Mouse (Mus musculus): ENCODE data around the gene Asna1. TPM values are rescaled to one million over a fixed set of nuclear protein-coding genes. Genes with fewer than 3 reads are reported as not detected.

Gene Asna1
- polyA plus RNA-seq, 1 experiment = 97.2 TPM

GRCm38 (mm10) chr8:84975434-84975833, 49.6 kb downstream of the Asna1 start:
- TF ChIP-seq GATA1 (IDR thresholded peaks at IDR 0.05; ENCODE audit: low read length) = no peak

GRCm38 (mm10) chr8:84974543-84975142, 50.4 kb downstream of the Asna1 start:
- TF ChIP-seq GATA1 (IDR thresholded peaks at IDR 0.05; ENCODE audit: low read length) = no peak

GRCm38 (mm10) chr8:84973803-84974542, 51.1 kb downstream of the Asna1 start:
- TF ChIP-seq GATA1 (IDR thresholded peaks at IDR 0.05; ENCODE audit: low read length) = no peak

- no peak for TF ChIP-seq GATA1 (IDR thresholded peaks at IDR 0.05; ENCODE audit: low read length)
These were observed 52.0 kb downstream of the Asna1 start for GRCm38 (mm10) chr8:84973079-84973478.

GRCm38 (mm10) chr8:84970913-84971312, 54.2 kb downstream of the Asna1 start:
- peak; percentile 87 for TF ChIP-seq GATA1 (IDR thresholded peaks at IDR 0.05; ENCODE audit: low read length)

- no peak for TF ChIP-seq GATA1 (IDR thresholded peaks at IDR 0.05; ENCODE audit: low read length)
These were observed 54.8 kb downstream of the Asna1 start for GRCm38 (mm10) chr8:84970135-84970790.

- TF ChIP-seq GATA1 (IDR thresholded peaks at IDR 0.05; ENCODE audit: low read length) = no peak
These were observed 55.6 kb downstream of the Asna1 start, which contains the start of the genes Gm49661, Prdx2 and Rnaseh2a for GRCm38 (mm10) chr8:84969241-84970134. Gene Gm49661 (minus strand): TSS chr8:84969433. Gene Prdx2 (plus strand): TSS chr8:84969587. Gene Rnaseh2a (minus strand): TSS chr8:84969767.

- no peak for TF ChIP-seq GATA1 (IDR thresholded peaks at IDR 0.05; ENCODE audit: low read length)
These were observed 56.4 kb downstream of the Asna1 start for GRCm38 (mm10) chr8:84968650-84969049.

Other genes starting within 250 kb of the Asna1 start
- 16.4 and 17.8 TPM in 2 replicates for gene Nfix, start 224.9 kb downstream of the Asna1 start, polyA plus RNA-seq (2012)
- 1.6 and 1.7 TPM in 2 replicates for gene Dand5, start 202.5 kb downstream of the Asna1 start, polyA plus RNA-seq (2012)
- 88.2 and 112 TPM in 2 replicates for gene Gadd45gip1, start 193.8 kb downstream of the Asna1 start, polyA plus RNA-seq (2012)
- gene Rad23a, start 184.6 kb downstream of the Asna1 start, polyA plus RNA-seq (2012) = 615 and 707 TPM in 2 replicates
- gene Calr, start 178.3 kb downstream of the Asna1 start, polyA plus RNA-seq (2012) = 315 and 318 TPM in 2 replicates
- 149 and 179 TPM in 2 replicates for gene Farsa, start 168.3 kb downstream of the Asna1 start, polyA plus RNA-seq (2012)
- 77.8 and 102 TPM in 2 replicates for gene Syce2, start 153.2 kb downstream of the Asna1 start, polyA plus RNA-seq (2012)
- 89.9 and 98.4 TPM in 2 replicates for gene Gcdh, start 131.4 kb downstream of the Asna1 start, polyA plus RNA-seq (2012)
- gene Klf1, start 123.4 kb downstream of the Asna1 start, polyA plus RNA-seq (2012) = 371 and 477 TPM in 2 replicates
- 25.4 and 75.0 TPM in 2 replicates for gene Dnase2a, start 116.7 kb downstream of the Asna1 start, polyA plus RNA-seq (2012)
- gene Mast1, start 87.9 kb downstream of the Asna1 start, polyA plus RNA-seq (2012) = 0.46 and 0.50 TPM in 2 replicates
- not detected in 2 replicates for gene Rtbdn, start 78.3 kb downstream of the Asna1 start, polyA plus RNA-seq (2012)
- not detected in 2 replicates for gene Gm49661, start 55.8 kb downstream of the Asna1 start, polyA plus RNA-seq (2012)
- gene Prdx2, start 55.7 kb downstream of the Asna1 start, polyA plus RNA-seq (2012) = 29.7 and 136 TPM in 2 replicates
- 725 and 803 TPM in 2 replicates for gene Rnaseh2a, start 55.5 kb downstream of the Asna1 start, polyA plus RNA-seq (2012)
- gene Junb, start 46.6 kb downstream of the Asna1 start, polyA plus RNA-seq (2012) = 68.1 and 95.2 TPM in 2 replicates
- gene Hook2, start 34.7 kb downstream of the Asna1 start, polyA plus RNA-seq (2012) = 10.7 and 11.9 TPM in 2 replicates
- 0.03 TPM in 2 replicates for gene Best2, start 10.8 kb downstream of the Asna1 start, polyA plus RNA-seq (2012)
- gene Trir, start 1.5 kb upstream of the Asna1 start, polyA plus RNA-seq (2012) = 299 and 448 TPM in 2 replicates
- gene Tnpo2, start 11.6 kb upstream of the Asna1 start, polyA plus RNA-seq (2012) = 17.1 and 25.1 TPM in 2 replicates
- 24.7 and 27.7 TPM in 2 replicates for gene Fbxw9, start 34.8 kb upstream of the Asna1 start, polyA plus RNA-seq (2012)
- gene Gm5741, start 42.7 kb upstream of the Asna1 start, polyA plus RNA-seq (2012) = 1.1 and 1.3 TPM in 2 replicates
- gene Dhps, start 46.5 kb upstream of the Asna1 start, polyA plus RNA-seq (2012) = 35.9 and 40.4 TPM in 2 replicates
- 4.1 and 22.5 TPM in 2 replicates for gene Wdr83os, start 55.5 kb upstream of the Asna1 start, polyA plus RNA-seq (2012)
- 18.1 and 45.7 TPM in 2 replicates for gene Wdr83, start 56.0 kb upstream of the Asna1 start, polyA plus RNA-seq (2012)
- gene Man2b1, start 58.0 kb upstream of the Asna1 start, polyA plus RNA-seq (2012) = 9.5 and 11.4 TPM in 2 replicates
- gene Zfp791, start 97.8 kb upstream of the Asna1 start, polyA plus RNA-seq (2012) = not detected in 2 replicates
- gene Cks1brt, start 126.6 kb upstream of the Asna1 start, polyA plus RNA-seq (2012) = not detected in 2 replicates
- not detected in 2 replicates for gene Olfr371, start 200.7 kb upstream of the Asna1 start, polyA plus RNA-seq (2012)

Data from G1E-ER4 (cell line).